Mouse (Mus musculus): Measurements from ENCODE around the gene Mpo.

Mpo gene

DNA sequence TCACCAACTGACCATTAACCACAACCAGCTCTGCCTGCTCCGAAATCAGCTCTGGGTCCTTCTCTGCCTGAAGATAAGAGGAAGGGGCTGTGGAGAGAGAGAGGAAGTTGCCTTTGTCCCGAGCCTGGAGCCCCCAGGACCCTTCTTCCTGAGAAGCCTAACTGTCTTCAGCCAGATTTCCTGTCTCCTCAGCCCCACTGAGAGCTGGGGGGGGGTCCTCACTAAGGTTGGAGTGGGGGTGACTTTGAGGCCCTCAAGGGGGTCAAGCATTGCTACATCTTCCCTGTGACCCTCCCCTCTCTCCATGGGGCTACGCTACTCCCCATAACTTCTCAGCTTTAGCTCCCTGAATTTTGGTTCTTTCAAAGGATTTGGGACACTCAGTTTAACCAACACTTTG is at the start of gene Mpo:
TSS of gene Mpo (plus strand) at position 122 of the 400 bp plus-strand sequence.
- DNase-seq (ENCODE audit: low spot score in 2 of 2) = no peak

DNA sequence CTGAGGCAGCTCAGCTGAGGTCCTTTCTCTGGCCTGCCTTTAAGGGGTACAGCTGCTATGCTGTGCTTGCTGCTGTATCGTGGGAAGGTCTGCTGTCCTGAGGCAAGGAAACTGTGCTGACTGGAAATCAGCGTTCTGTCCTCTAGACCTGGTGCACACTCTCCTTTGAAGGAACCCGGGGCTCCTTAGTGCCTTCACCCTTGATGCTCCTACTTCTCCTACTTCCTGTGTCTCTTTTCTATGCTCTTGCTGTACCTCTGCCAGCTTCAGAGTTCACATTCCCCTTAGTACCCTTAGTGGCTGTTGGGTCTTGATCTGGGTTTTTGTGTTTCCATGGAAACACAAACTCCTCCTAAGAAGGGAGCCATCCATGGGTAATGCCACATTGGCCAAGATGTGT is 49.7 kb upstream of the Mpo start:
- no peak for DNase-seq (ENCODE audit: low spot score in 2 of 2)

DNA sequence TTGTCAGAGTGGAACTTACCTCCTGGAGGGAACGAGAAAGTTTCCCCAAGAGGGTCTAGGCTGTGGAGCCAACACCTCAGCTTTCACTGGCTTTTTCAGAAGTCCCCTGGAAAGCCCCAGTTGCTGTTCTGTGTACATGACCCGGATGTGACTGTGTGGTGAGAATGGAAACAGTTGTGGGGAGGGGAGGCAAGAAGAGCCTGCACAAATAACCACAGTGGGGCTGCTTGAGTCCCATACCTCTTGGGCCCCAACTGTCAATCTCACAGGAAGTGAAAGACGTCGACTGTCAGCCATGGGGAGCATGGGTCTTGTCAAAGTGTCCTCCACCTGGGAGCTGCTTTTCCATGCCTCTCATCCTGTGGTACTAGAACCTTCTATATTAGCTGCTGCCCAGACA is 48.4 kb upstream of the Mpo start:
- DNase-seq (ENCODE audit: low spot score in 2 of 2) = no peak

DNA sequence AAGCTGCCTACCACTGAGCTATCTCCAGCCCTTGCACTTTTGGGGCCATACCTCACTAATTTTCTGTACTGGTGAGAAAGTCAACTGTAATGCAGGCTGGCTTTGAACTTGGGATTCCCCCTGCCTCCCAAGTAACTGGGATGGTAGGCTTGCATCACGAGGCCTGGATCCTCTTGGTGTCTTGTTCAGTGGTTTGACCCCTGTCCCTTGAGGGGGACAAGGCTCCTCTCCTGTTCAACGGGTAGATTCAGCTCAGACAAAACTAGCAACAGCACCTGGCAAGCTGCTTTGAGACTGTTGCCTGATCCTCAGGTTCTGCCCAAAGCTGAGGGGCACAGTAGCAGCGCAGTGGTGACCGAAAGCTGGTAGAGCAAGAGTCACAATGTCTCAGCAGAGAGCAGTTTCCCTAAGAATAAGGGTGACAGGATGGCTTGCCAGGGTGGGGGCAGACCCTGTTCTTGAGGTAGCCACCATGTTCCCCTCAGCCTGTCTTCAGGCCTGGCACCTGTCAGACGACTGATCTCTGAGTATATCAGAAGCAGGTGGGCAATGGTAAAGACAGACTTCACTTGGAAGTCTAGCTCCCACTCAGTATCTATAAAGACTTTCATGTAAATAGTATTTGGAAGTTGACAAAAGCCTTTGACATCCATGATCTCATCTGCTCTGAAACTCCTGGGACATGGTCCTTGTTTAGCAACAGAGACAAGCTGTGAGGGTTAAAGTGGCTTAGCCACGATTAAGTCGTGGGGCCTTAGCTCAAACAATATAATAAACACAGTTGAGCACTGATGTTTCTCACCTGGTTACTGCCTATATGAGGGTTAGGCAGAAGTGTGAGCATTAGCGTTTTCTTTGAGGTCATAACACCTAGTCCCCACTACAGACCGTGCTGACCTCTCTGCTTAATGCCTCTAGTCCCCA is 47.5 kb upstream of the Mpo start:
- no peak for DNase-seq (ENCODE audit: low spot score in 2 of 2)

DNA sequence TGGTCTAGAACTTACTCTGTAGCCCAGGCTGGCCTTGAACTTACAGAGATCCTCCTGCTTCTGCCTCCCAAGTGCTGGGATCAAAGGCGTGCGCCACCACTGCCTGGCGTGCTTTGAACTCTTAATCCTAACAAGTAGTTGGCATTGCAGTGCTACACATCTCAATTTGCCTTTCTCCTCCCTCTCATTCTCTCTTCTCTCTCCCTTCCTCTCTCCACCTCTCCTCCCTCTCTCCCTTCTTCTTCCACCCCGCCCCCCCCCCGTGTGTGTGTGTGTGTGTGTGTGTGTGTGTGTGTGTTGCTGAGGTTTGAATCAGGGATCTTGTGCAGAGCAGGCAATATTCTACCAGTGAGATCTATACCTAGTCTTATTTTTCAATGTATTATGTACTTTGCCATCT is 46.1 kb upstream of the Mpo start:
- DNase-seq (ENCODE audit: low spot score in 2 of 2) = no peak

DNA sequence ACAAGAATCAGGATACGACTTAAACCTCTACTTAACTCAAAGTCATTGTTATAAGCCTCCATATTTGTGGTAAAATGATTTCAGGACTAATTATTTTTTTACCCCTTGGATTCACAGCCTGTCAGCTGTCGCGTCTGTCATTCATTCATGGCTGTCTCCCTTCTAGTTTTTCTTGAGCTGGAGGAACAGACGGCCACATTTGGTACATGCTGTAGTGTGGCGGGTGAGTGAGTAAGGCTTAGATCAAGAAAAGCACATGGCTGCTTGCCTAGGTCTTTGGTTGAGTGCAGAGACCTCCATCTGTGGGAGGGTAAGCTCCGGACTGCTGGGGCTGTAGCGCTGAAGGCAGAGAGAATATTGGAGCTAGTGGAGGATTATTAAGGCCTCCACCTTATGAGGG is 45.7 kb upstream of the Mpo start:
- no peak for DNase-seq (ENCODE audit: low spot score in 2 of 2)

DNA sequence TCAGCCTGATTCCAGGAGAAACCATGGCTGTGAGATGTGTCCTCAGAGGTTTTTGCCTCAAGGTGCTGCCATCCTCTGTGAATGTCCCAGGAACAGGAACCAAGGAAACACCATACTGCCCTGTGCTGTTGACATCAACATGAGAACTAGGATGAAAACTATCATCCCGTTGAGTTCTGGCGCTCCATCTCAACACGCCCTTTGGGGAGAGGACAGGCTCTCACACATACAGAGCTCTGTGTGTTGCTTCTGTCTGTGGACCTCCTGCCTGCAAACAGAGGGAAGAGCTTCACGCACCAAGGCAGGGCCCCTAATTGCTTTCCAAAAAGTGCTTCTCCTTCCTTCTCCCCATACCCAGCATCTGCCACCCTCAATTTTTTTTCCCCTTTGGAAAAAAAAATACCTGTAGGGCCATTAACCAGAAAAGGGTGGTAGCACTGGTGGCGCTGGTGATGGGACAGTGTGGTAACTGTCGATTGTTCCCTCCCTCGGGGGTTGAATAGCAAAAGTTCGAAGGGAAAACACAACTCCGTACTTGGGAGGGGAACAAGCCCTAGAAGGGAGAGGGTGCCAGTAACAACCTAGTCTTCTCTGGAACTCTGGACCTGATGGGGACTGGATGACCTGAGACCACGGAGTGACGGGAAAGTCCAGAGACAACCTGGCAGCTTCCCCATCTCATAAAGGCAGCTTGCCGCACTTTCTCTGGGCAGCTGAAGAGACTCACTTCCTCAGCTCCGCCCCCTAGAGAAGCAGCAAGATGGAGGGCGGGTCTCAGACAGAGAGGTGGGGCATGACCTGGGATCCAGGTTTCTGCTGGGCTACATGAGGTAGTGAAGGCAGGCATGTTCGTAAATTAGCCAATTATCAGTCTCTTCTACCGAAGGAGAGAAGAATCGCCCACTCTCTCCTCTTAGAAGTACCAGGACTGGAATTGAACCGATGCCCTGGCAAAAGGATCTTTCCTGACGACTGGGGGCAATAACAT is 45.0 kb upstream of the Mpo start:
- no peak for DNase-seq (ENCODE audit: low spot score in 2 of 2)

DNA sequence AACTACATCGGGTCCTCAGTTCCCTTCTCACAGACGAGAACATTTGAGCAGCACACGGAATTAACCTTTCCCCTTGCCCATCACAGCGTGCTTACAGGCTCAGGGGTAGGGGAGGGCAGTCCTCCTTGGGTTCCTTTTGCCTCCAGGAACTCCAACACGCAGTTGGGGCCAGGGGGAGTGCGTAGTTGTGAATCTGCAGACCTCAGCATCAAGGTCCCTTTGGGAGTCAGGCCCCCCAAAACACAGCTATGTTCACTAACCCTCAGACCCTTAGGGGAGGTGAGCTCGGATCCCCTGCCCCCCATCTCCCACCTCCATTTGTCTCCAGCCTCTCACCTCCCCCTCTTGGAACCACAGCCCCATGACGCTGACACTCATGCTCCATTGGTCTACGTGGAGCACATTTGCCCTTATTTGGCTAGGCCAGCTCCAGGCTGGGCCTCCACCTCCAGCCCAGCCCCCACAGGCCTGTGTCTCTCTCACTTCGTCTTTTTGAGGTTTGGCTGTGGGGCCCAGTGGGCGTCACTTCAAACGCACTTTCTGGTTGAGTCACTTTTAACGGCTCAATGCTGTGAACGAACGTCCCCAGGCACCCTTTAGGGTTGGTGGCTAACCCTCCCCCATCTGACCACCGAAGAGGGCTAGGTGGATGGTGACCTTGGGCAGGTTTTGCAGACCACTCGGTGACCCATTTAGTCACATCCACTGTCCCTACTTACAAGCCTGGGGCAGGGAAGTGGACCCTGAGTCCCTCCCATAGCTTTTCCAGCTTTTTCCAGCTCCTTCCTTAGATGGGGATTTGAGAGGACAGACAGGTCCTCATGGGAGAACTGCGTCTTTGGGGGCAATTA is 44.0 kb upstream of the Mpo start:
- DNase-seq (ENCODE audit: low spot score in 2 of 2) = no peak

DNA sequence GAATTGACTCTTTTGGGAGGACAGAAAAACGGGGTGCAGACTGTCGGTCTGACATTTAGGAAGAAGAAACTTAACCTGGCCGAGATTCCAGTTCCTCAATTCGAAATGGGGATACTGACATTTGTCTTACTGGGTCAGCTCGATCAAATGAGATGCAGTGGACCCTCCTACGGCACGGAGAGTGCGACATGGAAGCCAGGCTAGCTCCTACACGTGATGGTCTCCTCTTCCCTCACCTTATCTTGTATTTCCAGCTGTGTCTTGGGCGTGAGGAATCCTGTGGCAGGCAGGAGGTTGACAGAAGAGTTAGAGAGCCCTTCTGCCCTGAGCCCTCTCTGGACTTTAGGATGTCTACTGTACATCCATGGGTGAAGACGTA is 43.3 kb upstream of the Mpo start:
- DNase-seq (ENCODE audit: low spot score in 2 of 2) = no peak

DNA sequence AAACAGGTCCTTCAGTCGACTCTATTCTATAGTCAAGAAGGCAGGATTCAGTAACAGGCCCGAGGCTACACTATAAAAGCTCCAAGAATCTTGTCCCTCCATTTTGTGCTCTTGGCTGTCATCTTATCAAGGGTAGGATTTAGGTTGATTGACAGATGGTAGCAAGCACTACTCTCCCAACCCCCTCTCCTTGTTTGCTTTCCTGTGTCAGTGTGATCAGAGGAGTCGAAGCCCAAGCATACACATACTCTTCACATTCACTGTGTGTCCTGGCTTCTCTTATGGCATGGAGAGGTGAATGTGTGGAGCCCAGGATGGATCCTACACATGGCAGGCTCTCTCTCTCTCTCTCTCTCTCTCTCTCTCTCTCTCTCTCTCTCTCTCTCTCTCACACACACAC is 42.9 kb upstream of the Mpo start:
- DNase-seq (ENCODE audit: low spot score in 2 of 2) = no peak

DNA sequence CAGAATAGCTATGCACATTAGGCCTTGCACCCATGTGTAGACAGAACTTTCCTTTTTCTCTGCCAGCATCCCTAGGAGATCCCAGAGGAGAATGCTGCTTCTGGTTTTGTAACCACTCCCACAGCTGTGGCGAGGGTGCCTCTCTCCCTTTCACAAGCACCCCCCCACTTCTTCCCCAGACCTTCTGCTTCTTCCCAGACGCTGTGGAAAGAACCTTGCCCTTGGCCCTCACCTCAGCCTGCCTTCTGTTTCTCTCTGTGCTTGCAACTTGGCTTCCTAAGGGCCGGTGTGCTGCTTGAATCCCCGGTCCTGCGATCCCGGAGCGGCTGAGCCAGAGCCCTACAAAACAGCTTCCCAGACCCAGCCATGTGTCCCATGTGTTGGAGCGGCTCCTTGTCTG is 42.4 kb upstream of the Mpo start:
- no peak for DNase-seq (ENCODE audit: low spot score in 2 of 2)

DNA sequence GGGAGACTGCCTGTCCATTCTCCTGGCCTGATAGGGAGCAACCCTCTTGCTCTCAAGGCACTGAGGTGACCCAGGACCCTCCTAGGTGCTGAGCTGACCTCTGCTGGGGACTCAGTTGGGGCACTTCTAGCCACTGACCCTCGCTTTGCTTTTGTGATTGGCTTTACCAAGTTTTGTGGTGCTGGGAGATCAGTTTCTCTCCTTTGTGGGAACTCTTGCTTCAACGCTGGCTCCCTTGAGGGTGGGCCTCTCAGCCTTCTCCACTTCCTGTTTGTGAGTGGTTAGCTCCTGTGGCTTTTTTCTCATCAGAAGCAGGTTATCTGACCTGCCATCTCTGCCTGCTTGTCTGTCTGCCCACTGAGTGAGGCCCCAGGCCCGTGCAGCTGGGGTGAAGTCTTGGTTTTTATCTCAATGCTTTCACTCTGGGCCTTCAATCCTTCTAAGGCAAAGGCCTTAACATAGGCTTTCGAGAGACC is 41.9 kb upstream of the Mpo start:
- no peak for DNase-seq (ENCODE audit: low spot score in 2 of 2)

DNA sequence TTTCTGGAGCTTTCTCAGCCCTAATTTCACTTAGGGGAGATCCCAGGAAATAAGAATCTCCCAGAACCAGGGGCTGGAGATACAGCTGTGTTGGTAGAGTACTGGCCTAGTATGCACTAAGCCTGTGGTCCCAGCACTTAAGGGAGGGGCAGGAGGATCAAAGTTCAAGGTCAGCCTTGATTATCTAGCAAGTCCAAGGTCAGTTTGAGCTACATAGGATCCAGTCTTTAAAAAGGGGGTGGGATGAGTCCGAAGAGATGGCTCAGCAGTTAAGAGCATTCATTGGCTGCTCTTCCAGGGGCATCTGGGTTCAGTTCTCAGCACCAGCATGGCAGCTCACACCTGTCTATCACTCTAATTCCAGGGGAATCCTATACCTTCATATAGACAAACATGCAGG is 41.1 kb upstream of the Mpo start:
- no peak for DNase-seq (ENCODE audit: low spot score in 2 of 2)

DNA sequence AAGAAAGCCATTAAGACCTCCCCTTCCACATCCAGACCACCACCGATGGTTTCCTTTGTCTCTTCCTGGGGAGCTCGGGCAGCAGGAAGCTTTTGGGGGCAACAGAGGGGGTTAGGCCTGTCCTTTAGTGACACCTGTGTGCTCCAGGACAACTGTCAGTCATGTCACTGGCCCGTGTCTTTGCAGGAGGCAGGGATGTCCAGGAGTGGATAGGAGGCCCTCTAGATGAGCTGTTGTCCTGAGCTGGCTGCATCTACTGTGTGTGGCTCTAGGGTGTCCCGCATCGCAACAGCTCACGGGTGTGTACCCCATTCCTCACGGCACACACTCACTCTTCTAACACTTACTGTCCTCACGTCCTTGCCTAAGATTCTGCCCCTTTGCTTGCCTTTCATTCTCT is 40.1 kb upstream of the Mpo start:
- DNase-seq (ENCODE audit: low spot score in 2 of 2) = no peak

DNA sequence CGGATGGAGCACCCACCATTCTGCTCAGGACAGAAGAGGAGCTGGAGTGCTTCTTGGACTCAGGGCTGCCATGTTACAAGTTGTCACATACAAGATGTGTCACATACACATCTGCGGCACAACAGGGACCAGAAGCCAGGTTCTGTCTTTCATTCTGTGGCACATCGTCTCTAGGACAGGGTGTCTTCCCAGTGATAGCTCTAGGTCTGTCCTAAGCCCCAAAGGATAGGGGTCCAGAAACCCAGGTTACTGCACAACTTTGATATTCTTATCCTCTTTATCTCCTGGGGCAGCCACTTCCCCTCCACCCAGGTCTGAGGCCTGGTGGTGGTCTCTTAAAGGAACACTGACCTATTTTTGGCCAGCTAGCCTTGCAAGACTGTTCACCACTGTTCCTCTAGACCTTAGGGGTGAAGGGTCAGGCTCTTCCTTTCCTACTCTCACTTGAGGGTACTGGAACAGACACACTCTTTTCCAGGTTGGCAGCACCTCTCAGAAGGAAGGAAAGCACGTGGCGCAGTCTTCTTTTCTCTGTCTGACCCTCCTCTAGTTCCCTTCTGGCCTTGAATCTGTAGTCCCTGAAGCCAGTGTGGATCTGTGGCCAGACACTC is 39.4 kb upstream of the Mpo start:
- DNase-seq (ENCODE audit: low spot score in 2 of 2) = no peak

DNA sequence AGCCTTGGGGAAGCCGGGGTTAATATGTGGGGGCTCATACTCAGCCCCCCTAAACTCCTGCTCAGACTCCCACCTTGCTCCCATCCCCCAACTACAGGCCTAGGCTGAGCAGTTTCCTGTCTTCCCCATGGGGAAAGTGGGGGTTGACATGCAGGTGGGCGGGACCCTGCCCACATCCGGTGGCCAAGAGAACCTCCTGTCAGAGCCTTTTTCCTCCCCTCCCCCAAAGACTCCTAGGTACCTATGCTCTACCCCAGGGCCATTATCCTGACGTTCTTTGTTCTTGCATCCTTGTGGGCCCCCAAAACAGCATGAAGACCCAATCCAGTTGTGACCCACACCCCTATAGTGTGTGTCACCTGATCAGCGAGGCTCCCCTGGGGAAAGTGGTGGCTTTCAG is 38.8 kb upstream of the Mpo start:
- no peak for DNase-seq (ENCODE audit: low spot score in 2 of 2)

DNA sequence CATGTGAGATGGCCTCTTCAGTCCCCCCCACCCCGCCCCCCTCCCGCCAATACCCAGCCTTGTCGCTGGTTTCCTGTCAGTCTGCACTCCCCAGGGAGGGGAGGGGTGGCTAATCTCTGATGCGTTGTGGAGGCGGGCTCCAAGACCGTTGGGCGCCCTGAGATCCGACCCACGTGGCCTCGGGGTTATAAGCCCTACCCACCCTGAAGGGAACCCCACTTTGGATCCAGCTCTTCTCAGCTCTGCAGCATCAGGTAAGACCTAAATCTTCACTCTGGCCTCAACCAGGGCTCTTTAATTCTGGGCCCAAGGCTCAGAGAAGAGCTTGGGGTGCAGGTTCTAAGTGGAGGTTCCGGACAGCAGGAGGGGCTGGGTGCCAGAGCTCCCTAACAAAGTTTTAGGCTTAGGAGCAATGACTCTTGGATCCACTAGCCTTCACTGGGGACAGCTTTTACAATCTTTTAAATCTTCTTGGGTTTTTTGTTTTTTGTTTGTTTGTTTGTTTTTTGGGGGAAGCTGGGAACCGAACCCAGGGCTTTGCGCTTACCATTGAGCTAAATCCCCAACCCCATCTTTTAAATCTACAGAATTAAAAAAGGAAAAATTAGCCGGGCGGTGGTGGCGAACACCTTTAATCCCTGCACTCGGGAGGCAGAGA is 37.9 kb upstream of the Mpo start:
- peak; percentile 37 to 58 for DNase-seq (ENCODE audit: low spot score in 2 of 2)

DNA sequence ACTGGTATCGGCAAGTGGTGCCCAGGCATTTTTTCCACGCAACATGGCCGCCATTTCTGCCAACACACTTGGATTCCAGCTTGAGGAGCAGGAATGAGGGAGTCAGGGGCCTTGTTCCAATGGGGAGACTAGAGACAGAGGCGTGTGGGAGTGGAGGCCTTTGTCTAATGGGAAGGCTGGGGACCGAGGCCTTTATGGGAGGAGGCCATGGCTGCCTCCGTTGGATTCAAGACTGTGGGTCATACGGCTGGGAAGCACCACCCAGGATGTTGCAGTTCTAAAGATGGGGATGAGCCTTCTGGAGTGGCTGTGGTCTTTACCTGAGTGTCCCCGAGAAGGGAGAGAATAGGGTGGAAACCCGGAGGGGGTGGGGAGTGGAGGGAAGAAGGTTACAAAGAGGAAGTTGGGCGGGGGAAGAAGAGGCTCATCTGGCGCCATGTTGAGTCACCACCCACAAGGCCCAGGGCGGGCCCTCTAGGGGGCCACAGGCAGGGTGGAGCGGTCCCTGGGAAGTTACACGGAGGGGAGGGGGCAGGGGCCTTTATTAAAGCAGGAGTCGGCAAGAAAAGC is 37.0 kb upstream of the Mpo start:
- no peak for DNase-seq (ENCODE audit: low spot score in 2 of 2)

DNA sequence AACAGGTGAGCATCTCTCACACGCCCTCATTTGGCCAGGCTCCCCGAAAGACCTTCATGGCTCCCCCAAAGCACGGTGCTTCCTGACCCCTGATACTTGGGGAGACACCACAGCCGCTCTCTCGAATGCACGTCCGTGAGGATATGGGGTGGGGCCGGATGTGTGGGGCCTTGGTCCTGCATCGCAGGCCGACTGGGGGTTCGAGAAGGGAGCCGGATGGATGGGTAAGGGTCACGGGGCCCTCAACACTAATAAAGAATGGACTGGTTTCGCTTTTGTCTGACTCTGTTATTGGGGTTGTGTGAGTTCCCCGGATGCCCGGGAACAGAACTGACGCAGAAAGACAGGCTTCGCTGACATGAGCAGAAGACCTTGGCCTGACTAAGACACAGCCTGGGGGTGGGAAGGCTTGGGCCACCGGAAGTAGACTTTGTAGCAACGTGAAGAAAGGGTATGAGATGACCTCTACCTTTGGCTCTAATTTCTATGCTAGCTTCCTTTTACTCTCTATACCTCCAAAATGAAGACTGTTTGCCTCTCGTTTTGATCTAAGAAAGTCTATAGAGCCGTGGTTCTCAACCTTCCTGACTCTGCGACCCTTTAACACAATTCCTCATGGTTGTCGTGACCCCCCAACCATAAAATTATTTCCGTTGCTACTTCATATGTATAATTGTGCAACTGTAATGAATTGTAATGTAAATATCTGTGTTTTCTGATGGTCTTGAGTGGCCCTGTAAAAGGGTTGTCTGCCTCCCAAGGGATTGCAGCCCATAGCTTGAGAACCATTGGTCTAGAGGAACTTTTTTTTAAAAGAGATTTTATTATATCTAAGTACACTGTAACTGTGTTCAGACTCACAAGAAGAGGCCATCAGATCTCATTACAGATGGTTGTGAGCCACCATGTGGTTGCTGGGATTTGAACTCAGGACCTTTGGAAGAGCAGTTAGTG is 36.1 kb upstream of the Mpo start:
- DNase-seq (ENCODE audit: low spot score in 2 of 2) = no peak

All from frontal cortex, postnatal 14 days (tissue).